Mouse (Mus musculus) brain, embryonic 14.5 days (tissue): Measurements from ENCODE around the gene Nap1l1.

Experiments used
- CTCF ChIP-seq: fragments of 200-500 bp; IDR thresholded peaks from 2 replicates; pipeline ENCODE4 v1.5.1; 2012; ENCODE audit warnings: inconsistent platforms, mild to moderate bottlenecking, moderate library complexity, borderline replicate concordance; ENCODE audit not compliant: insufficient read depth, insufficient read length; ENCODE audit errors: extremely low read depth
- POLR2A ChIP-seq: fragments of 200-500 bp; IDR thresholded peaks from 2 replicates; pipeline ENCODE4 v1.6.1; 2012; ENCODE audit warnings: mild to moderate bottlenecking, inconsistent platforms, borderline replicate concordance; ENCODE audit not compliant: poor library complexity, insufficient read depth, insufficient read length, severe bottlenecking; ENCODE audit errors: extremely low read depth

GRCm38 (mm10) chr10:111510798-111511197, 37.8 kb downstream of the Nap1l1 start:
- TF ChIP-seq POLR2A (no peak), CTCF (no peak)
